Mouse (Mus musculus) layer of hippocampus, adult 8-10 months (tissue): ENCODE measurements around the gene Klhl42. TPM values are rescaled to one million over a fixed set of nuclear protein-coding genes. Genes with fewer than 3 reads are reported as not detected.

Experiments used
- DNase-seq, 2 experiments: peaks; one replicate each; pipeline ENCODE4 v3.0.0; 2022; ENCODE audit warnings: low spot score in 2 of 2
- total RNA-seq, 4 experiments: library from RNA; stranded (reverse); gene quantifications; 2 replicates each; pipeline ENCODE4 v1.2.4; 2022

Klhl42 gene
- total RNA-seq, 4 experiments from 2014 or later: 18.3 to 24.1 (median 21.6) TPM

DNA sequence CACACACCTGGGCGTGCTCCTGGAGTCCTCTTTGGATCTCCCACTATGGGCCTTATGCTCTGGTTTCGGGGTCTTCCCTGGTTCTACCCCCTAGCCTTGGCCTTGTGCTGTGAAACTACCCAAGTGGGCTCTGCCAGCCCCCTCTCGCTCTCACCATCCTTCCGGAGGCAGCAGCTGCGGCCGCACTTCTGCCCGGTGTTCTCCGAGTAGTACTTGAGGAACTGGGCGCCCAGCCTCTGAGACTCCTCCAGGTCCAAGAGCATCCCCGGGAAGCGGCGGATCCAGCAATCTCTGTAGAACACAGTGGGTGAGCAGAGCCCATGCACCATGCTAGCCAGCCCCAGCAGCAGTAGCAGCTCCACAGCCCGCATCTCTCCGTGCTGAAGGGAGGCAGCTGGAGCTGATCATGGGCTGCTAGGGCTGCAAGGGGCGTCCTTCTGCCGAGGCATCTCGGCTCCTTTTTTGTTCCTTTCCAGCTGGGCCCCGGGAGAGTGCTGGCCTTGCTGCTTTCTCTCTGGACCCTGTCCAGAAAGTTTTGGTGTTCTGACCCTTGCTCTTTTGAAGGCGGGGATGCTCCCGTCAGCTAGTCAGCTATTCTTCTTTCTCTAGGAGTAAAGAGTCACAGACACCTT, 4.5 kb upstream of the Klhl42 start, which contains the start of gene Mansc4:
Gene Mansc4 (minus strand): TSS at position 439 of the 632 bp plus-strand sequence.
- no peak for DNase-seq

DNA sequence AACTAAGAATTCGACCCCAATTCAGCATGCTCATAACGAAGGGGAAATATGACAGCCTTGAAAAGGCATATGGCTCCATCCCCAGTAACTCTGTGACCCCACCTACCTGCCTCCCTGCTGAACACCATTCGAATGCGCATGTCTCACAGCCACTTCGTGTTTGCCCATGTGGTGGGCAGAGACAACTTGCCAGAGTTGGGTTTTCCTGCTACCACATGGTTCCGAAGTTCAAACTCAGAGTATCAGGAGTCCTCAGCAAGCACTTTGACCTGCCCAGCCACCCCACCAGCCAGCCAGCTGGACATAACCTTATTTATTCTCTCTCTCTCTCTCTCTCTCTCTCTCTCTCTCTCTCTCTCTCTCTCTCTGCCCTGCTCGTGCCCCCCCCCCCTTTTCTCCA, 3.4 kb upstream of the Klhl42 start:
- no peak for DNase-seq

DNA sequence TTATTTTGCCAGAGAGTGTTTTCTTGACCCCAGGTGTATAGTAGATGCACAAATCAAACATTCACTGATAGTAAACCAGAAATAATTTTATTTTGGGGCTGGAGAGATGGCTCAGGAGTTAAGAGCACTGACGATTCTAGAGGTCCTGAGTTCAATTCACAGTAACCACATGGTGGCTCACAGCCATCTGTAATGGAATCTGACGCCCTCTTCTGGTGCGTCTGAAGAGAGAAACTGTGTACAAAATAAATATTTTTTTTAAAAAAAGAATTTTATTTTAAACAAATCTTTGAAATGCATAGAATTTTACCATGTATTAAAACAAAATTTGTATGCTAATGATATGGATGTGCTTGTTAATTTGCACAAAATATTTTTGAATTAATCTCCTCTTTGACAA, 2.7 kb upstream of the Klhl42 start:
- no peak for DNase-seq

- peak in 1 of 2 experiments; percentile 19 for DNase-seq
Measured at GRCm38 (mm10) chr6:147090191-147090590, 988 bp upstream of the Klhl42 start.

GRCm38 (mm10) chr6:147092136-147092535, 957 bp downstream of the Klhl42 start:
- peak; percentile 21 to 44 for DNase-seq

GRCm38 (mm10) chr6:147094771-147095170, 3.6 kb downstream of the Klhl42 start:
- DNase-seq: no peak

GRCm38 (mm10) chr6:147096109-147096508, 4.9 kb downstream of the Klhl42 start:
- no peak for DNase-seq

- no peak for DNase-seq
Measured at GRCm38 (mm10) chr6:147096934-147097333, 5.8 kb downstream of the Klhl42 start.

GRCm38 (mm10) chr6:147097346-147097929, 6.3 kb downstream of the Klhl42 start:
- DNase-seq: no peak

- no peak for DNase-seq
Measured at GRCm38 (mm10) chr6:147099458-147100277, 8.5 kb downstream of the Klhl42 start.

- DNase-seq: no peak
Measured at GRCm38 (mm10) chr6:147102293-147102692, 11.1 kb downstream of the Klhl42 start.

GRCm38 (mm10) chr6:147105529-147105928, 14.3 kb downstream of the Klhl42 start:
- DNase-seq: no peak

DNA sequence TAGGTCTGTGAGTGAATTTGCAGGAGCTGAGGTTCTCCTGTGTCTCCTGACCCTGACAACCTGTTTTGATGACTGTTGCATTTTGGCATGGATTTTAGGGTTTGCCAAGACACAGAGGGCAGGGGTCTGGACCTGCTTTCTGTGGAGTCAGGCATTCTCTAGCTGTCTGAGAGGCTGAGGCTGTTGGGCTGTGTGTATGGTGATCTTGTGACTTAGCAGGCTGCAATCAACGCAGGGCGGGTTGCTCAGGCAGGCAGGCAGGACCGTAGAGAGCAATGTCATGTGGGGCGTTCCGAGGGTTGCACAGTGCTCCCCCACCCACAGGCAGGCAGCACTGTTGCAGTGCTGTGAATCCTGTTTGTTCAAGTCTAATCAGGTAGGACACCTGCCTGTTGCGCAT, 15.5 kb downstream of the Klhl42 start:
- no peak for DNase-seq

DNA sequence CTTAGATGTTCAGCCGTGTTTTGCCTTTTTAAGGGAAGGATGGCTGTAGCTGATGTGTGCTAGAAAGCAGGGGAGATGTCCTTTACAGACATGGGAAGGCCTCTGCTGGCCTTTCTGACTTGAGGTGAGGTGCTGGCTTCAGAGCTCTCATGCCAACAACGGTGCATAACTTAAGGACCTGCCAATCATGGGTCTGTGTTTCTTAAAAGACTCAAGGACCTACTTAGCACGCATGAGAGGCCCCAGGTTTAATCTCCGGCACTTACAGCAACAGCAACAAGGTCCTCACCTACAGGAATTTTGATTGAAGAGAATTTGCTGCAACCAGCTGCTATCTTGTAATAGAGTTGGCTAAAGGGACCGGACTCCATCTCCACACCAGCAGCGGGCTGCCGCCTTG, 18.1 kb downstream of the Klhl42 start:
- no peak for DNase-seq

DNA sequence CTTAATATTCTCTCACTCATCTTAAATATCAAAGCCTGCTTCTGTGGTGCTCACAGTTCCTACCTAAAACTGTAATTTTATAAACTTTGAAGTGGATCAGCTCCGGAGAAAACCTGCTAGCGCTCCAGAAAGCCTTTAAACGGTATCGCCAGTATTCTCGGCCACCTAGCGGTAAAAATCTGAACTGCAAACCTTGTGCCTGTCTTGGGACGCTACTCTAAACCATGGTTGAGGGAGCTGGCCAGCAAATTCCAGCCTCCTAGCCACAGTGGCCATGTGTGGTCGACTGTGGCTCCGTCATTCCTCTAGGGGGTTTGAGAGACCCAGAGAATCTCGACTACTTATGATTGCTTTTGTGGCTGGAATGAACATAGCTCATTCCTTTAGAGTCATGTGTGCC, 25.4 kb downstream of the Klhl42 start:
- DNase-seq: peak; percentile 44 to 83

GRCm38 (mm10) chr6:147117764-147118163, 26.6 kb downstream of the Klhl42 start:
- DNase-seq: no peak

- DNase-seq: no peak
Measured at GRCm38 (mm10) chr6:147118190-147118589, 27.0 kb downstream of the Klhl42 start.

DNA sequence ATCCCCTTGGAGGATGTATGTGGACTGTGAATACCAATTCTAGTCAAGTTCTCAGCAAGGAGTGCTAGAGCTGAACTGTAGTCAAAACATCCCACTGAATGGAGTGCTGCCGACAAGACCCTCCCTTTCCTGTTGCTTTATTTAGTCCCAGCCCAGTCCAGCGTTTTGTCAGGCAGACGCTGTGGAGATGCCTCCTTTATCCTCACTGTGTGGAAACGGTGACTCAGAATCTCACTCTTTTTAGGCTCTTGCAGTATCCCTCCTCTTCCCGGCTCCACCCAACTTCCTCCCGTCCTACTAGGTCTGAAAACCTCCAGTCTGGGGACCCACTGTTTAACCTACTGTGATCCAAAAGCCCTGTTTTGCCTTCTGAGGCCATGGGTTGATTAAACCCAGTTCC, 30.1 kb downstream of the Klhl42 start:
- DNase-seq: no peak

DNA sequence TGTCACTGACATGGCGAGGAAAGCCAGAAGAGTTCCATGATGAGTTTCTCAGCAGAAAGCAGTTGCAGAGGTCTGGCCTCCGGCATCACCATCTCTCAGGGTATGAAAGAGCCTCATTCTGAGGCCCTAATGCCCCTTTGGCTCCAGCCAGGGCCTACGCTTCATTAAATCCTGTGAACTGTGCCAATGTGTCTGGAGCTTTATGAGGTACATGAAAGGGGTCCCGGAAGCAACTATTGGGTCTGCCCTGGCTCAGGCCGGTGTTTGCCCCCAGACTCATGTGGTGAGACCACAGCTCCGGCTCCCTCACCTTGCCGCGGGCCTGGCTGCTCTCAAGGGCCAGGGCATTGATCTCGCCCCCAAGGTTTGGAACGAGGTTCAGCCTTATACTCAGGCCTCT, 36.1 kb downstream of the Klhl42 start:
- no peak for DNase-seq

- no peak for DNase-seq
Measured at GRCm38 (mm10) chr6:147138260-147138659, 47.1 kb downstream of the Klhl42 start.

DNA sequence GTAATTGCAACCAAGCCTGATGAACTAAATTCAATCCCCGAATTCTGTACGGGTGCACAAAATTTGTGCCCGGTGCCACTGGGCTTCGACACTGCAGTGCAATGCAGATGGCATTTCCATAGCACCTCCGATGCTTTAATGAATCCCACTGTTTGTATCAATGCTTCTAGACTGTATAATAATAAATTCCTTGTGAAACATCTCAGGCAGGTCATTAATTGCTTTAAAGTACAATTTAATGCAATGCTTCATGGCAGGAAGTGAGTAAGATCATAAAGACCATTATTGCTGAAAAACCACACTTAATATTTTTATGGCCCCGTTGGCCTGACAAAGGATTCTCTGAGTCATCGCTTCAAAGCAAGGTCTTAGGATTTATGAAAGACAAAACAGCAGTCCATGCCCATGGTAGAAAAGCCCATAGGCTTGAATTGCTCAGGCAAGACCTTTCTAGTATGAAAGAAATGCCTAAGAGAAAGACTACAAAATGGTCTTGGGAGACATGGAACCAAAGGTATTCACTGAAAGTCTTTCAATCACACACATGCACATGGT, 49.5 kb downstream of the Klhl42 start:
- DNase-seq: no peak

GRCm38 (mm10) chr6:147144664-147145063, 53.5 kb downstream of the Klhl42 start:
- no peak for DNase-seq
